Mouse (Mus musculus) olfactory bulb, adult 2 months (tissue): ENCODE measurements around the gene Mt4. TPM values are rescaled to one million over a fixed set of nuclear protein-coding genes. Genes with fewer than 3 reads are reported as not detected.

Experiments used
- H3K27ac ChIP-seq: fragments of 200-500 bp; 2 replicates; pipeline ENCODE4 v1.5.1; 2012; ENCODE audit warnings: low read depth, low read length; ENCODE audit not compliant: insufficient read depth
- H3K4me1 ChIP-seq: fragments of 200-500 bp; 2 replicates; pipeline ENCODE4 v1.6.1; 2012; ENCODE audit warnings: low read length; ENCODE audit not compliant: control insufficient read depth, insufficient read depth
- H3K4me3 ChIP-seq: fragments of 200-500 bp; 2 replicates; pipeline ENCODE4 v1.5.1; 2012; ENCODE audit warnings: mild to moderate bottlenecking, low read depth, low read length, moderate library complexity; ENCODE audit not compliant: insufficient read depth
- CTCF ChIP-seq: fragments of 200-500 bp; IDR thresholded peaks from 2 replicates; pipeline ENCODE4 v1.5.1; 2012; ENCODE audit warnings: low read depth, mild to moderate bottlenecking, low read length, moderate library complexity; ENCODE audit not compliant: insufficient read depth
- POLR2A ChIP-seq: fragments of 200-500 bp; IDR thresholded peaks from 2 replicates; pipeline ENCODE4 v1.6.1; 2012; ENCODE audit warnings: mild to moderate bottlenecking, low read depth, low read length, moderate library complexity; ENCODE audit not compliant: insufficient read depth
- WGBS: fragments of 180-500 bp; shearing (Covaris S2); methylation state at CpG from one replicate; pipeline ENCODE4 v1.1.7; 2018; 5-methylcytosine and 5-hydroxymethylcytosine counted together
- polyA plus RNA-seq: library from polyadenylated mRNA; stranded (reverse); fragments of >200 nt; gene quantifications from 2 replicates; pipeline ENCODE4 v1.2.4, GENCODE M21; 2012; ENCODE audit warnings: low replicate concordance; ENCODE audit not compliant: missing spikeins, insufficient read depth, insufficient read length

Gene Mt4
- polyA plus RNA-seq, 1 experiment, result not detected

- TF ChIP-seq POLR2A, result no peak
- TF ChIP-seq CTCF, result no peak
- Histone ChIP-seq H3K4me3 (no peak overlapping the region), H3K27ac (0 out of 2 replicates have a peak overlapping the region, but pooled peaks have one; percentile 9), H3K4me1 (peaks cover 23% of the 10 kb centered on the region)
- 75% methylated on average over 11 of the region's 11 CpGs for WGBS
These were observed 36.9 kb downstream of the Mt4 start for GRCm38 (mm10) chr8:94173848-94174403.

GRCm38 (mm10) chr8:94174619-94175213, 37.7 kb downstream of the Mt4 start:
- Histone ChIP-seq H3K27ac (no peak overlapping the region), H3K4me1 (peaks cover 23% of the 10 kb centered on the region), H3K4me3 (no peak overlapping the region)
- WGBS, result 62% methylated on average over 7 of the region's 7 CpGs
- TF ChIP-seq POLR2A (no peak), CTCF (no peak)

- TF ChIP-seq CTCF (no peak), POLR2A (no peak)
- H3K4me3 ChIP-seq, result no peak overlapping the region
- H3K27ac ChIP-seq, result peak overlapping the region; percentile 83; the same call in 1 of the 2 replicates
- peaks cover 16% of the 10 kb centered on the region for H3K4me1 ChIP-seq
- WGBS, result 50% methylated on average over 7 of the region's 7 CpGs
These were observed 40.9 kb downstream of the Mt4 start for GRCm38 (mm10) chr8:94177716-94178390.

- no peak for TF ChIP-seq CTCF
- peak; percentile 92 for TF ChIP-seq POLR2A
- Histone ChIP-seq H3K27ac (peak within 1 kb of the TSS; percentile 89), H3K4me1 (peaks cover 16% of the 10 kb centered on the region), H3K4me3 (peak within 1 kb of the TSS; percentile 75)
- WGBS, result under 1% methylated on average over 50 of the region's 50 CpGs
These were observed 42.1 kb downstream of the Mt4 start, which contains the start of gene Mt1 for GRCm38 (mm10) chr8:94178857-94179712. Mt1 (plus strand) TSS chr8:94179082.

GRCm38 (mm10) chr8:94179713-94180560, 42.9 kb downstream of the Mt4 start:
- TF ChIP-seq POLR2A (no peak), CTCF (no peak)
- WGBS, result 5% methylated on average over 25 of the region's 25 CpGs
- H3K4me1 ChIP-seq, result peaks cover 19% of the 10 kb centered on the region
- peak overlapping the region; percentile 89 for H3K27ac ChIP-seq
- H3K4me3 ChIP-seq, result peak overlapping the region; percentile 75

GRCm38 (mm10) chr8:94180561-94180908, 43.5 kb downstream of the Mt4 start:
- TF ChIP-seq CTCF (no peak), POLR2A (no peak)
- Histone ChIP-seq H3K4me1 (peaks cover 19% of the 10 kb centered on the region), H3K27ac (0 out of 2 replicates have a peak overlapping the region, but pooled peaks have one; percentile 17), H3K4me3 (peak overlapping the region; percentile 75; the same call in 1 of the 2 replicates)
- WGBS, result 91% methylated on average over 1 of the region's 1 CpGs

GRCm38 (mm10) chr8:94182055-94182929, 45.3 kb downstream of the Mt4 start:
- 80% methylated on average over 13 of the region's 13 CpGs for WGBS
- H3K4me1 ChIP-seq, result peaks cover 29% of the 10 kb centered on the region
- TF ChIP-seq CTCF, result no peak
- H3K27ac ChIP-seq, result 0 out of 2 replicates have a peak overlapping the region, but pooled peaks have one; percentile 53
- no peak overlapping the region for H3K4me3 ChIP-seq
